Mouse (Mus musculus) hindbrain, postnatal 0 days (tissue): ENCODE measurements at regions not wholly inside any gene's neighbourhood (a gene's known extent, or its start where the extent isn't known, plus 50 kb on each side); places are given as distances from the start of the nearest gene placed in this dataset.
A peak's percentile ranks its signal among the peaks of the same experiment; 100 is the strongest.

Experiments used
- ATAC-seq: fragments of 200-750 bp; cut with Nextera tagmentation; 2 replicates; pipeline ENCODE4 v1.8.0; 2017; ENCODE audit warnings: mild to moderate bottlenecking, moderate TSS enrichment, moderate library complexity
- DNase-seq: peaks from one replicate; pipeline ENCODE4 v3.0.0-alpha.2; 2015; ENCODE audit warnings: low spot score
- H3K27ac ChIP-seq: fragments of 300-500 bp; sonication (generic); 2 replicates; pipeline ENCODE4 v1.5.1; 2014; ENCODE audit warnings: mild to moderate bottlenecking
- H3K27me3 ChIP-seq: fragments of 300-500 bp; sonication (generic); 2 replicates; pipeline ENCODE4 v1.6.1; 2014; ENCODE audit warnings: low read length, mixed read lengths; ENCODE audit not compliant: insufficient read depth
- H3K36me3 ChIP-seq: fragments of 300-500 bp; sonication (generic); 2 replicates; pipeline ENCODE4 v1.6.1; 2014; ENCODE audit warnings: low read length, mixed read lengths; ENCODE audit not compliant: insufficient read depth
- H3K4me1 ChIP-seq: fragments of 300-500 bp; sonication (generic); 2 replicates; pipeline ENCODE4 v1.6.1; 2014; ENCODE audit warnings: antibody characterized with exemption, low read length, mixed read lengths; ENCODE audit not compliant: insufficient read depth
- H3K4me2 ChIP-seq: fragments of 300-500 bp; sonication (generic); 2 replicates; pipeline ENCODE4 v1.6.1; 2014; ENCODE audit warnings: low read depth, mild to moderate bottlenecking, low read length, moderate library complexity, mixed read lengths
- H3K4me3 ChIP-seq: fragments of 300-500 bp; sonication (generic); 2 replicates; pipeline ENCODE4 v1.5.1; 2014; ENCODE audit warnings: low read length
- H3K9ac ChIP-seq: fragments of 300-500 bp; sonication (generic); replicated peaks from 2 replicates; pipeline ENCODE4 v1.6.1; 2014; ENCODE audit warnings: mild to moderate bottlenecking, low read length, moderate library complexity, mixed read lengths
- H3K9me3 ChIP-seq: fragments of 300-500 bp; sonication (generic); 2 replicates; pipeline ENCODE4 v1.6.1; 2016; ENCODE audit warnings: low read length, mixed read lengths
- CTCF ChIP-seq: IDR thresholded peaks from 2 replicates; pipeline ENCODE4 v1.5.1; 2016; ENCODE audit warnings: antibody characterized with exemption, control low read depth, low read depth
- WGBS: fragments of 180-500 bp; shearing (Covaris S2); extraction: QIAGEN DNeasy Blood & Tissue Kit; methylation state at CpG from one replicate; pipeline ENCODE4 v1.1.7; 2014; 5-methylcytosine and 5-hydroxymethylcytosine counted together

GRCm38 (mm10) chr3:134487280-134487679 lies 251.0 kb downstream of the Cxxc4 start:
- no peak for ATAC-seq

GRCm38 (mm10) chr3:134489966-134490543 lies 253.8 kb downstream of the Cxxc4 start:
- no peak for TF ChIP-seq CTCF
- Histone ChIP-seq H3K4me3 (no peak overlapping the region), H3K9ac (no peak overlapping the region), H3K27ac (no peak overlapping the region), H3K9me3 (no peaks in the 10 kb centered on the region), H3K4me1 (no peaks in the 10 kb centered on the region), H3K27me3 (no peaks in the 10 kb centered on the region), H3K36me3 (no peaks in the 10 kb centered on the region), H3K4me2 (no peak overlapping the region)
- WGBS = 55% methylated on average over 5 of the region's 5 CpGs
- ATAC-seq (no peak), DNase-seq (no peak)

More at GRCm38 (mm10) chr3:134487280-134487679, 251.0 kb downstream of the Cxxc4 start:
- Histone ChIP-seq H3K36me3 (no peaks in the 10 kb centered on the region), H3K9me3 (no peaks in the 10 kb centered on the region), H3K27ac (no peak overlapping the region), H3K4me1 (no peaks in the 10 kb centered on the region), H3K27me3 (no peaks in the 10 kb centered on the region), H3K4me2 (no peak overlapping the region), H3K9ac (no peak overlapping the region), H3K4me3 (no peak overlapping the region)
- DNase-seq = no peak
- TF ChIP-seq CTCF = no peak
- WGBS = 72% methylated on average over 2 of the region's 2 CpGs

- no peak overlapping the region for H3K4me3 ChIP-seq
- WGBS = 75% methylated on average over 6 of the region's 6 CpGs
- ATAC-seq (no peak), DNase-seq (no peak)
- H3K36me3 ChIP-seq = no peaks in the 10 kb centered on the region
- H3K27ac ChIP-seq = no peak overlapping the region
- TF ChIP-seq CTCF = no peak
- H3K4me2 ChIP-seq = no peak overlapping the region
- H3K27me3 ChIP-seq = no peaks in the 10 kb centered on the region
- H3K9ac ChIP-seq = no peak overlapping the region
- no peaks in the 10 kb centered on the region for H3K9me3 ChIP-seq
- no peaks in the 10 kb centered on the region for H3K4me1 ChIP-seq
These were observed 273.4 kb downstream of the Cxxc4 start for GRCm38 (mm10) chr3:134509702-134510101.

GRCm38 (mm10) chr3:134525795-134526194 lies 289.5 kb downstream of the Cxxc4 start:
- WGBS = 92% methylated on average over 5 of the region's 5 CpGs

GRCm38 (mm10) chr3:134560144-134560543 lies 268.7 kb upstream of the Tacr3 start:
- DNase-seq = no peak
- no peaks in the 10 kb centered on the region for H3K27me3 ChIP-seq
- H3K4me2 ChIP-seq = no peak overlapping the region
- no peaks in the 10 kb centered on the region for H3K36me3 ChIP-seq
- H3K4me1 ChIP-seq = no peaks in the 10 kb centered on the region
- TF ChIP-seq CTCF = no peak
- H3K4me3 ChIP-seq = no peak overlapping the region
- ATAC-seq = no peak
- no peak overlapping the region for H3K27ac ChIP-seq
- 76% methylated on average over 2 of the region's 2 CpGs for WGBS
- no peak overlapping the region for H3K9ac ChIP-seq
- H3K9me3 ChIP-seq = no peaks in the 10 kb centered on the region

More at GRCm38 (mm10) chr3:134525795-134526194, 289.5 kb downstream of the Cxxc4 start:
- Histone ChIP-seq H3K9me3 (no peaks in the 10 kb centered on the region), H3K4me2 (no peak overlapping the region), H3K9ac (no peak overlapping the region), H3K27ac (no peak overlapping the region), H3K27me3 (no peaks in the 10 kb centered on the region), H3K36me3 (no peaks in the 10 kb centered on the region), H3K4me3 (no peak overlapping the region), H3K4me1 (no peaks in the 10 kb centered on the region)
- DNase-seq (no peak), ATAC-seq (no peak)
- TF ChIP-seq CTCF = no peak

GRCm38 (mm10) chr3:134578759-134579158 lies 250.0 kb upstream of the Tacr3 start:
- ATAC-seq (no peak), DNase-seq (no peak)
- Histone ChIP-seq H3K36me3 (no peaks in the 10 kb centered on the region), H3K27ac (no peak overlapping the region), H3K9ac (no peak overlapping the region), H3K9me3 (peaks cover 4% of the 10 kb centered on the region; the same call in 1 of the 2 replicates), H3K4me2 (no peak overlapping the region), H3K4me1 (no peaks in the 10 kb centered on the region), H3K27me3 (no peaks in the 10 kb centered on the region), H3K4me3 (no peak overlapping the region)
- WGBS = 91% methylated on average over 3 of the region's 3 CpGs
- TF ChIP-seq CTCF = no peak

GRCm38 (mm10) chr3:134588630-134589029 lies 240.2 kb upstream of the Tacr3 start:
- ATAC-seq (no peak), DNase-seq (peak; percentile 15)
- TF ChIP-seq CTCF = no peak
- no peak overlapping the region for H3K4me2 ChIP-seq
- no peak overlapping the region for H3K4me3 ChIP-seq
- H3K27me3 ChIP-seq = no peaks in the 10 kb centered on the region
- H3K36me3 ChIP-seq = no peaks in the 10 kb centered on the region
- H3K9me3 ChIP-seq = no peaks in the 10 kb centered on the region
- WGBS = 25% methylated on average over 2 of the region's 2 CpGs
- H3K4me1 ChIP-seq = no peaks in the 10 kb centered on the region
- no peak overlapping the region for H3K27ac ChIP-seq
- no peak overlapping the region for H3K9ac ChIP-seq
